Mouse (Mus musculus) mouse embryonic stem cell (cell line): ENCODE data around the gene Gpn2.

ENCODE experiments used
- in situ Hi-C, 2 experiments: fragments of 300-500 bp; cut with MboI; formaldehyde crosslinking; loops; 1 replicate in 1 of 2; 3 replicates in 1 of 2; pipeline ENCODE4 v1.14.3; 2019 to 2020; ENCODE audit warnings: low sequenced_read_pairs in 2 of 2, low pct_unique_long_range_greater_than_20kb in 1 of 2, mixed read lengths in 1 of 2; ENCODE audit not compliant: unreplicated experiment in 1 of 2

Gpn2 gene

DNA sequence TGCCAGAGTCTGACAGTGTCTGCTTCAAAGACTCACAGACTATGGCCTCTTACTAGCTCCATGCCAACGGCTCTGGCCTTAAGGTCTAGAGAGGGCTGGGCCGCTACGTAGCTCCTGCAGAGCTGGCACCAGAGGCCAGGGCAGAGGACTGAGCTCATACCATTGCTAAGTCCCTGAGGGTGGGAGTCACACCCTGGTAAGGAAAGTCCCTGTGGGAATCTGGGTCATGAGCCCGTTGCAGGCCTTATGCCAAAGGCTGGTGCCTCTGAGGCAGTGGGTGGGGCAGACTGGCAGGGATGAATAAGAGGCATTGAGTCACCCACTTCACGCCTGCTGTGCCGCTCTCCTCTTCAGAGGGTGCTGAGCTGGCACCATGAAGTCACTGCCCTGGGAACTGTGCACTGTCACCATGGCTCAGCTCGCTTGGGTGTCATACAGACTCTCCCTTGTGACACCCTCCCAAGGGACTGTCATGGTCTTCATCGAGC is 30.2 kb downstream of the Gpn2 start:
- in situ Hi-C loops, result no loop called here

DNA sequence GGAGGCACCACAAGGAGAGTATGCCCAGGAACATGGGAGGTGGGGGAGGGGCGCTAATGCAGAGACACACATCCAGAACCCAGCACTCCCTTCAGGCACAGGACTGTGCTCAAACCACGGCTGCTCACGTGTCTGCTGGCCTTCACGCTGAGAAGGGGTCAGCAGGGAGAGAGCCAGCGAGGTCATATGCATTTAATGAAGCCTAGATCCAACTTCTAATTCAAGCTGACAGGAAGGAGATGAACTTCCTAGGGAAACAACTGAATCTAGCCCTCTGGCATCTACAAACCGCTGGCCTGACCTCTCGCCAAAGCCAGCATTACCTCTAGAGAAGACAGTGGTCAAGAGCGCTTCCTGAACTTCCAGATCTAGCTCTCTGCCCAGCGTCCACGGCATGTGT is 31.3 kb downstream of the Gpn2 start:
- in situ Hi-C loops, result no loop called here

DNA sequence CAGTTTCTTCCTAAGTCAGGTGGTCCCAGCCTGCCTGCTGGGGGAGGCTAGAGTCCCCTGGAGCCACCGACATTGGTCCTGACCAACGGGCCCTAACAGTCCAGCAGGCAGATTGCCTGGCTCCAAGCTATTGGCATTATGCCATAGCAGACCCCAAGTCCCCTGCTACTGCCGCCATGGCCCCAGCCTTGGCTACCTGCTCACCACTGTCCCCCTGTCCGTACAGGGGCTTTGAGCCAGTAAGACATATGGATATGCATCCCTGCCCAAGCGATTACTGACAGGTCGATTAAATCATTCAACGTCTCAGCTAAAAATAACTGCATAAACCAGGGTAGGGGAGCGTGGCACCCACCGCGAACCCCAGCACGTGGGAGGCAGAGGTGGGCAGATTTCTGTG is 33.8 kb downstream of the Gpn2 start:
- in situ Hi-C loops, result no loop called here

GRCm38 (mm10) chr4:133619473-133620136 is 35.4 kb downstream of the Gpn2 start:
- in situ Hi-C loops, result no loop called here

DNA sequence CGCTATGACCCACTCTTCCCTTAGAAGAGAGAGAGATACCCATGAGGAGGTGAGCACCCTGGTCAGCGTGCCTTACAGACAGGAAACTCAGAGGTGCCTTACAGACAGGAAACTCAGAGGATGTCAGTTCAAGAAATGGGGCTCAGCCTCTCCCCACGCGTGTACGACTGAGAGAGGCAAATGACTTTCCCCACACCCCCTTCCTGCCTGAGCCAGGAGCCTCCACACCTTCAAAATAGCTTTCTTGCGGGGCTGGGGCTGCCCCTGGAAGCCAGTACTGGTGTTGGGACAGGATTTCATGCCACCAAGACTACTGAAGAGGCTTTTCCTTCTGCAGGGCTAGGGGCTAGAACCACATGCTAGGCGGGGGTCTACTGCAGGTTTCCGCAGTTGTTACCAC is 36.5 kb downstream of the Gpn2 start:
- in situ Hi-C loops, result no loop called here

- in situ Hi-C loops, result no loop called here
Measured at GRCm38 (mm10) chr4:133622161-133622695, 38.1 kb downstream of the Gpn2 start.

DNA sequence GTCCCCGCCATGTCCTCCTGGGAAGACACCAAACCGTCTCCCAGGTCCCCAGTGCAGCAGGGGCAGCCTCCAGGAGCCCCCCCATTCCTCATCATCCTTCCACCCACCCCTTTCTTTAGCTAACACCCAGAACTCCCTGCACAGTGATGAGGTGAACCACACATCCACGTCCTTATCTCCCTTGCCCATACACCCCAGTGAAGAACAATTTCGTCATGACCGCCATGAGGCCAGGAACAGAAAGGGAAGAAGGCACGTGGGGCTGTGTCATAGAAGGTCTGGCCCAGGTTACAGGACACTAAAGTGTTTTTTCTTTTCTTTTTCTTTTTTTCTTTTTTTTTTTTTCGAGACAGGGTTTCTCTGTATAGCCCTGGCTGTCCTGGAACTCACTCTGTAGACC is 40.7 kb downstream of the Gpn2 start:
- in situ Hi-C loops, result no loop called here

- in situ Hi-C loops, result no loop called here
Measured at GRCm38 (mm10) chr4:133625621-133626071, 41.5 kb downstream of the Gpn2 start.

GRCm38 (mm10) chr4:133626221-133626620 is 42.1 kb downstream of the Gpn2 start:
- in situ Hi-C loops, result no loop called here

DNA sequence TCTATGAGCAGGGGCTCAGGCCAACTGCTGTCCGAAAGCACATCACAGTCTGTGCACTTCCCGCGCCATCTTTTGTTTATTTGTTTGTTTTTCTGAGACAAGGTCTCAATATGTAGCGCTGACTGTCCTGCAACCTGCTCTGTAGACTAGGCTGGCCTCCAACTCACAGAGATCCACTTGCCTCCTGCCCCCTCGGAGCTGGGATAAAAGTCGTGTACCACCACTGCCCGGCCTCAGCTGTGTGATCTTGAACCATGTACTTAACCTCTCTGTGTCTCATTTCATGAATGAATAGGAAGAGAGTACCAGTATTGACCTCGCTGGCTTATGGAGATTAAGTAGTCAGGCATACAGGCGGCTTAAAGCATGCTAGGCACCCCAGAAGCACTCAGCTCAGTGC is 42.5 kb downstream of the Gpn2 start:
- in situ Hi-C loops, result no loop called here

GRCm38 (mm10) chr4:133627039-133627438 is 42.9 kb downstream of the Gpn2 start:
- in situ Hi-C loops, result no loop called here

DNA sequence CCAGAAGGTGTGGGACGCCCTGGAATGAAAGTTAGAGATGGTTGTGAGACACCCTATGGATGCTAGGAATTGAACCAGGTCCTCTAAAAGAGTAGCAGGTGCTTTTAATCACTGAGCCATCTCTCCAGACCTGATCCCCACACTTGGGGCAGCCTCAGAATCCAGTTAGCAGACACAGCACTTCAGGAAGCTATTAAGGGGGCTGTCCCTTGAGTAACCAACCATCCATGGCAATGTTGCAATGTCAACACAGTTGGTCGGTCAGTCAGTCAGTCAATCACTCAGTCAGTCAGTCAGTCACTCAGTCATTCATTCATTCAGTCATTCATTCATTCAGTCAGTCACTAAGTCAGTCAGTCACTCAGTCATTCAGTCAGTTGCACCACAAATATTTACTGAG is 44.4 kb downstream of the Gpn2 start:
- in situ Hi-C loops, result no loop called here

- in situ Hi-C loops, result no loop called here
Measured at GRCm38 (mm10) chr4:133629191-133629590, 45.0 kb downstream of the Gpn2 start.

DNA sequence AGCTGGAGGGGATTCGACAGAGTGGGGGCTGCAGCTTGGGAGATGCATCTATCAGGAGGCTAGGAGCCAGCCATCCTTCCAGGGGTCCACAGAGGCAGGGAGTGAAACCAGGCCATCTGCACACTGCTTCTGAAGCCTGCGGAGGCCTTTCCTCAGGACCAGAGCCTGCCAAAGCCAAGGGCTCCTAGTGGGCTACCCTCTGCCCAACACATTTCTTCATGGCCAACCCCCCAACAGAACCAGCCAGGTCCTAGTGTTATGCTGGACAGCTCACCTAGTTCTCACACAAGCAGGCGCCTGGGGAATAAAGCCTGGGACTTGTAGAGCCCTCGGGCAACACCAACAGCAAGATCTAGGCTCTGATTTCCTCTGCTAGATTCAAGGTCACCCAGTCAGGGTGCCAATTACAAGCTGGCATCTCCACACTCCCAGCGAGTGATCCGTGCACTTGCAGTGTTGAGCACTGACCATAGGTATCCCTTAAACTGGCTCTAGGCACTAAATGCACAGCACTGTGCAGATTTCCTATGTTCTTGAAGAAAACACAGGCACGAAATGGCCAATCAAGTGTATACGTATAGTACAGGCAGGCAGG is 46.3 kb downstream of the Gpn2 start:
- in situ Hi-C loops, result no loop called here

GRCm38 (mm10) chr4:133631071-133631768 is 47.1 kb downstream of the Gpn2 start:
- in situ Hi-C loops, result no loop called here

GRCm38 (mm10) chr4:133631769-133632411 is 47.7 kb downstream of the Gpn2 start:
- in situ Hi-C loops, result no loop called here

GRCm38 (mm10) chr4:133632483-133633327 is 48.5 kb downstream of the Gpn2 start:
- in situ Hi-C loops, result no loop called here

- in situ Hi-C loops, result no loop called here
Measured at GRCm38 (mm10) chr4:133633332-133634042, 49.3 kb downstream of the Gpn2 start.
